Mouse (Mus musculus) liver, embryonic 11.5 days (tissue): ENCODE results near the gene Entr1. TPM values are rescaled to one million over a fixed set of nuclear protein-coding genes. Genes with fewer than 3 reads are reported as not detected.
A peak's percentile ranks its signal among the peaks of the same experiment; 100 is the strongest.
"Not testable (repeated sequence)": the region's sequence is repeated elsewhere in the genome, so short reads cannot be mapped to it uniquely, and the experiment has no call there.

Experiments used
- ATAC-seq: fragments of 200-750 bp; cut with Nextera tagmentation; replicated peaks from 2 replicates; pipeline ENCODE4 v1.8.0; 2017; ENCODE audit warnings: moderate number of reproducible peaks, mild to moderate bottlenecking, moderate TSS enrichment, moderate library complexity; ENCODE audit not compliant: low FRiP score
- DNase-seq: peaks from one replicate; pipeline ENCODE4 v3.0.0-alpha.2; 2017; ENCODE audit warnings: low spot score
- H3K27ac ChIP-seq: fragments of 300-500 bp; sonication (generic); 2 replicates; pipeline ENCODE4 v1.5.1; 2014; ENCODE audit warnings: mild to moderate bottlenecking, low read depth, low read length, control low read depth
- H3K27me3 ChIP-seq: fragments of 300-500 bp; sonication (generic); replicated peaks from 2 replicates; pipeline ENCODE4 v1.6.1; 2014; ENCODE audit warnings: low read length, mixed read lengths; ENCODE audit not compliant: control insufficient read depth, insufficient read depth
- H3K36me3 ChIP-seq: fragments of 300-500 bp; sonication (generic); 2 replicates; pipeline ENCODE4 v1.6.1; 2014; ENCODE audit warnings: mild to moderate bottlenecking, low read length, moderate library complexity, mixed read lengths; ENCODE audit not compliant: control insufficient read depth, insufficient read depth
- H3K4me1 ChIP-seq: fragments of 300-500 bp; sonication (generic); replicated peaks from 2 replicates; pipeline ENCODE4 v1.6.1; 2014; ENCODE audit warnings: low read length, mixed read lengths; ENCODE audit not compliant: control insufficient read depth, insufficient read depth
- H3K4me2 ChIP-seq: fragments of 300-500 bp; sonication (generic); 2 replicates; pipeline ENCODE4 v1.6.1; 2014; ENCODE audit warnings: mild to moderate bottlenecking, control low read depth, moderate library complexity
- H3K4me3 ChIP-seq: fragments of 300-500 bp; sonication (generic); 2 replicates; pipeline ENCODE4 v1.5.1; 2014; ENCODE audit warnings: low read depth, low read length, control low read depth
- H3K9ac ChIP-seq: fragments of 300-500 bp; sonication (generic); 2 replicates; pipeline ENCODE4 v1.6.1; 2014; ENCODE audit warnings: low read depth, low read length, control low read depth
- H3K9me3 ChIP-seq: fragments of 300-500 bp; sonication (generic); 2 replicates; pipeline ENCODE4 v1.6.1; 2016; ENCODE audit warnings: low read length, inconsistent platforms, mixed read lengths; ENCODE audit not compliant: control insufficient read depth
- WGBS: fragments of 180-500 bp; shearing (Covaris S2); extraction: QIAGEN DNeasy Blood & Tissue Kit; methylation state at CpG from one replicate; pipeline ENCODE4 v1.1.7; 2014; 5-methylcytosine and 5-hydroxymethylcytosine counted together
- polyA plus RNA-seq: library from polyadenylated mRNA; unstranded; fragments of >200 nt; fragmentation: Nextera tagmentation; extraction: Ambion mirVana; gene quantifications from 2 replicates; pipeline ENCODE4 v1.2.1, GENCODE M21; 2014

The Entr1 gene
- polyA plus RNA-seq, 1 experiment from 2014 or later = 94.4 TPM

DNA sequence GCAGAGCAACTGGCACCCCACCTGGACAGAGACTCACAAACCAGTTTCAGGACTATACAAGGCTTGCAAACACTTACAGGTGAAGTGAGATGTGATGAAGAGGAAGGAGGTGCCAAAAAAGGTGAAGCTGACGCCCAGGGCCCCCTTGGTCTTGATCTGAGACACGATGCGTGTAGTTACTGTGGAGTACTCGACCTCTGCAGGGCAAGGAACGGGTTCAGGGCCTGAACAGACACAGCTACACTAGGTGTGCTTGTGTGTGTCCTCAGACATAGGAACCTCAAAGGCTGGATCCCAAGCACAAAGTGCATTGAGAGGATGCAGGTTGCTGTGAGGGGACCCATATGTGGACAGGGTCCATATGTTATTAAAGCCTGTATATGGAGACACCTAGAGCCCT is 11.2 kb upstream of the Entr1 start:
- ATAC-seq = 0 out of 2 replicates have a peak, but pooled peaks have one; percentile 9
- Histone ChIP-seq H3K4me2 (no peak overlapping the region), H3K27me3 (no peaks in the 10 kb centered on the region), H3K36me3 (peaks cover 52% of the 10 kb centered on the region), H3K27ac (no peak overlapping the region), H3K4me3 (no peak overlapping the region), H3K4me1 (0 out of 2 replicates have a peak, but pooled peaks cover 8% of the 10 kb centered on the region), H3K9ac (no peak overlapping the region), H3K9me3 (no peaks in the 10 kb centered on the region)
- 89% methylated on average over 5 of the region's 5 CpGs for WGBS
- no peak for DNase-seq

DNA sequence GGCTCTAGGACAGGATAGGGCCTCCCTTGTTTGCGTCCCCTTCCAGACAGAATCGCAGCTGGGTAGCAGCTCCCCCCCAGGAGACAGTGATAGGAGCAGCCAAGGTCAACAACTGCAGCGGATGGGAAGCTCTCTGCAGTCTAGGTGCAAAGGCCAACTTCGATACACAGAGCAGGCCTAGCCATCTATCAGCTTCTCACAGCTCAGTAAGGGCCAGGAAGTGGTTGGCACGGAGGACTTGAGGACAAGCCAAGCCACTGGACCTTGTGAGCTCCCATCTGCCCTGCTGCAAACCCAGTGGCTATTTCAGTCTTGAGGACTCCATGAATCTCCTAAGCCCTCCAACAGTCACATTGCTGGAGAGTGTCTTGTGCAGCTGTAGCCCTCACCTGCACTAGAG is 10.5 kb upstream of the Entr1 start:
- H3K4me3 ChIP-seq = no peak overlapping the region
- no peak overlapping the region for H3K4me2 ChIP-seq
- H3K4me1 ChIP-seq = 0 out of 2 replicates have a peak, but pooled peaks cover 8% of the 10 kb centered on the region
- peak; percentile 25; the same call in 1 of the 2 replicates for ATAC-seq
- H3K9me3 ChIP-seq = no peaks in the 10 kb centered on the region
- no peaks in the 10 kb centered on the region for H3K27me3 ChIP-seq
- WGBS = 70% methylated on average over 5 of the region's 5 CpGs
- peaks cover 58% of the 10 kb centered on the region for H3K36me3 ChIP-seq
- no peak overlapping the region for H3K27ac ChIP-seq
- DNase-seq = no peak
- no peak overlapping the region for H3K9ac ChIP-seq

DNA sequence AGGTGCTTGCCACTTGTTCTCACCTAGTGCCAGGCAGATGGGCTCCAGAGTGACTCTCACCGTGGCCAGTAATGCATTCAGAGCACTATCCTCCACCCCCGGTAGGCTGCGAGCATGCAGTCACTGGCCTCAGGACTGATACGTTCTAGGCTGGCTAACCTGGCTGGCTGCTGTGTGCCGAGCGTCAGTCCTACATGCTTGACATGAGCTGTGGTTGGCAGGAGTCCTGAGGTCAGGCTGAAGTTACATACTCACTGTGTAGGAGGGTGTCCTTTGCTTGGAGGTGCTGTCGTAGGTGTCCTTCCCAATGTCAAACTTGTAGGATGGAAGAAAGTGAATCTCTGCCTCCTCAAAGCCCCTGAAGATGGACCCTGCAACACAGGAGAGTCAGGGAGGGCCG is 9.9 kb upstream of the Entr1 start:
- Histone ChIP-seq H3K4me3 (no peak overlapping the region), H3K9me3 (no peaks in the 10 kb centered on the region), H3K27me3 (no peaks in the 10 kb centered on the region), H3K36me3 (peaks cover 63% of the 10 kb centered on the region), H3K4me1 (0 out of 2 replicates have a peak, but pooled peaks cover 8% of the 10 kb centered on the region), H3K4me2 (no peak overlapping the region), H3K27ac (no peak overlapping the region), H3K9ac (no peak overlapping the region)
- 87% methylated on average over 8 of the region's 8 CpGs for WGBS
- DNase-seq (no peak), ATAC-seq (no peak)

DNA sequence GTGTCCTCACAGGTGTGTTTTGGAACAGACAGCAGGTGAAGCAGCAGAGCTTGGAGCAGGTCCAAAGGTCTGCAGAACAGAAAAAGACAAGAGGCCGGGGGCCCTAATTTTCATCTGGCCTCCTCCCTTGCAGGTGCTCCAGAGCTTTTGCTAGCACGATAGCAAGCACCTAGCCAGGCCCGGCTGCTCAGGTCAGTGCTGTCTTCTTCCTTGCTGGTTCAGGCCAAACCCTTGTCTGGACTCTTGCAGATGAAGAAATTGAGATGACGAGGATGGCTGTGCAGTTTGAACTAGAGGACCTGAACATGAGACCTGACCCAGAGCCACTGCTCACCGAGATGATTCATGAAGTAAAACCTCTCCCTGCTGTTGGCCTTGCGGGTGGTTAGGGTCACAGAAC is 2.5 kb upstream of the Entr1 start:
- no peak overlapping the region for H3K4me2 ChIP-seq
- DNase-seq (no peak), ATAC-seq (no peak)
- H3K27ac ChIP-seq = no peak overlapping the region
- peaks cover 66% of the 10 kb centered on the region for H3K36me3 ChIP-seq
- WGBS = 87% methylated on average over 6 of the region's 6 CpGs
- no peaks in the 10 kb centered on the region for H3K9me3 ChIP-seq
- peaks cover 14% of the 10 kb centered on the region for H3K4me1 ChIP-seq
- H3K27me3 ChIP-seq = no peaks in the 10 kb centered on the region
- no peak overlapping the region for H3K9ac ChIP-seq
- no peak overlapping the region for H3K4me3 ChIP-seq

DNA sequence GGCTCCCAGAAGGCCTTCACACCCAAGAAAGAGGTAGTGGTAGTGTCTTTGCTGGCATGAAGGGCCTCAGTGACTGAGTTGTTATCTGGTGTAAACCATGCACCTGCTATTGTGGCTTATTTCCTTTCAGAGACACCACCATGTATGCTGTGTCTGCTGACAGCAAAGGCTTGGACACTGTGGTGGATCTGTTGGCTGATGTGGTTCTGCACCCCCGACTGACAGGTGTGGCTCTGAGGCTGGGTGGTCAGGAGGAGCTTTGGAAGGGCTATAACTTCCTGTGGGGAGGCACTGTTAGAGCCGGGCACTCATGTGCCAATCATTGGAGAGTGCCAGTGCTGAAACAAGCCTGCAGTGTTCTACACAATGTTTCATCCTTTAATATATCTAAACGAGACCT is 1.8 kb upstream of the Entr1 start:
- Histone ChIP-seq H3K27ac (no peak overlapping the region), H3K27me3 (no peaks in the 10 kb centered on the region), H3K4me1 (peaks cover 14% of the 10 kb centered on the region), H3K36me3 (peaks cover 64% of the 10 kb centered on the region), H3K9me3 (no peaks in the 10 kb centered on the region), H3K4me2 (peak overlapping the region; percentile 1; the same call in 1 of the 2 replicates), H3K9ac (no peak overlapping the region), H3K4me3 (0 out of 2 replicates have a peak overlapping the region, but pooled peaks have one; percentile 1)
- WGBS = 72% methylated on average over 3 of the region's 3 CpGs
- ATAC-seq = no peak
- DNase-seq = no peak

DNA sequence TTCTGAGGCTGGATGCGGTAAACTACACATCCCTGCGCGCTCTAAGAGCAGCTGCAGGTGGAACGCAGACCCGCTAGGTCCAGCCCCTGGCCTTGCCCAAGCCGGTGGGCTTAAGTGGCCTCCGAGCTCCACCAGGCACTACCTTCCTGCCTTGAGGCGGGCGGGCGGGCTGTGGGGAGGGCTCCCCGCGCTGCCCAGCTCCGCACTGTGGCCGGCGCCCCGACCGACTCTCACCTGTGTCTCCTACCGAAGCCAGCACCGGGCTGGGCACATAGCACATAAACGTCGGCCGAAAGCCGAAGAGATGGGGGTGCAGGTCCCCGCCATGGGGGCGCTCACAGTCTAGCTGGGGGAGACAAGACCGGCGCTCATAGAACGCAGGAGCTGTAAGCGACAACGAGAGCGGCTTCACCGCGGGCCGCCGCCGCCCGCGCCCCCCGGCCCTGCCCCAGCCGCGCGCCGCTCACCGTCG is 398 bp downstream of the Entr1 start:
- H3K4me3 ChIP-seq = peak overlapping the region; percentile 87
- H3K36me3 ChIP-seq = peaks cover 60% of the 10 kb centered on the region
- peak; percentile 66 for ATAC-seq
- DNase-seq = peak; percentile 70
- H3K27me3 ChIP-seq = no peaks in the 10 kb centered on the region
- WGBS = under 1% methylated on average over 45 of the region's 45 CpGs
- H3K9ac ChIP-seq = peak overlapping the region; percentile 94
- H3K27ac ChIP-seq = peak overlapping the region; percentile 40
- H3K4me2 ChIP-seq = peak overlapping the region; percentile 72
- peaks cover 14% of the 10 kb centered on the region for H3K4me1 ChIP-seq
- H3K9me3 ChIP-seq = no peaks in the 10 kb centered on the region

DNA sequence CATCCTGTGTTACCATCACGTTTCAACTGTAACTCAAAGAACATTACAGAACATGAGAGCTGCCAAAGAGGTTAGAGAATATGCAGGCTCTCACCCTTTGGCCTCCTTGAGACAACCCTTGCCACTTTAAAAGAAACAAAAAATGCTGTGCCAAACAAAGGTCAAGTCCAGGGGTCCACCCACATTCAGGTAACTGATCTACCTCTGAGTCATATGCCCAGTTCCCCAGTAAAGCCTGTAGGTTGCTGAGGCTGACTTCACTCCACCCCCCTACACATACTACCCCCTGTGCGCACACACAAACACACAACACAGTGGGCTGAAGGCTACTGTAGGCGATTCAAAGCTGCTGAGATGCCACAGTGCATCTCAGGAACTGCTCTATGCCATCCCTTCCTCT is 1.4 kb downstream of the Entr1 start:
- WGBS = 93% methylated on average over 3 of the region's 3 CpGs
- Histone ChIP-seq H3K9me3 (no peaks in the 10 kb centered on the region), H3K4me2 (peak overlapping the region; percentile 72), H3K9ac (peak overlapping the region; percentile 94), H3K4me1 (peaks cover 14% of the 10 kb centered on the region), H3K4me3 (peak overlapping the region; percentile 87), H3K27me3 (no peaks in the 10 kb centered on the region), H3K27ac (no peak overlapping the region), H3K36me3 (peaks cover 56% of the 10 kb centered on the region)
- ATAC-seq (no peak), DNase-seq (no peak)

DNA sequence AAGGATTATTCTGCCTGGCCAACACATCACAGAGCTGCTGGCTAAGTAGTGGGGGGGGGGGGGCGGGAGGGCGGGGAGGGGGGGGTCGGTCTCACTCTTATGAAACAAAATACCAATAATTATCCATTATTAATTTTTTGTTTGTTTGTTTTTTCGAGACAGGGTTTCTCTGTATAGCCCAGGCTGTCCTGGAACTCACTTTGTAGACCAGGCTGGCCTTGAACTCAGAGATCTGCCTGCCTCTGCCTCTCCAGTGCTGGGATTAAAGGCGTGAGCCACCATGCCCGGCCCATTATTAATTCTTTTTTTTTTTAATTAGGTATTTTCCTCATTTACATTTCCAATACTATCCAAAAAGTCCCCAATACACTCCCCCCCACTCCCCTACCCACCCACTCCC is 8.2 kb downstream of the Entr1 start:
- H3K4me3 ChIP-seq = peak overlapping the region; percentile 89
- DNase-seq, H3K27me3 ChIP-seq, H3K9me3 ChIP-seq, ATAC-seq, H3K4me1 ChIP-seq, H3K27ac ChIP-seq: not testable (repeated sequence)
- peak overlapping the region; percentile 73 for H3K4me2 ChIP-seq
- peaks cover 38% of the 10 kb centered on the region for H3K36me3 ChIP-seq
- peak overlapping the region; percentile 69 for H3K9ac ChIP-seq
- WGBS = 27% methylated on average over 6 of the region's 6 CpGs

DNA sequence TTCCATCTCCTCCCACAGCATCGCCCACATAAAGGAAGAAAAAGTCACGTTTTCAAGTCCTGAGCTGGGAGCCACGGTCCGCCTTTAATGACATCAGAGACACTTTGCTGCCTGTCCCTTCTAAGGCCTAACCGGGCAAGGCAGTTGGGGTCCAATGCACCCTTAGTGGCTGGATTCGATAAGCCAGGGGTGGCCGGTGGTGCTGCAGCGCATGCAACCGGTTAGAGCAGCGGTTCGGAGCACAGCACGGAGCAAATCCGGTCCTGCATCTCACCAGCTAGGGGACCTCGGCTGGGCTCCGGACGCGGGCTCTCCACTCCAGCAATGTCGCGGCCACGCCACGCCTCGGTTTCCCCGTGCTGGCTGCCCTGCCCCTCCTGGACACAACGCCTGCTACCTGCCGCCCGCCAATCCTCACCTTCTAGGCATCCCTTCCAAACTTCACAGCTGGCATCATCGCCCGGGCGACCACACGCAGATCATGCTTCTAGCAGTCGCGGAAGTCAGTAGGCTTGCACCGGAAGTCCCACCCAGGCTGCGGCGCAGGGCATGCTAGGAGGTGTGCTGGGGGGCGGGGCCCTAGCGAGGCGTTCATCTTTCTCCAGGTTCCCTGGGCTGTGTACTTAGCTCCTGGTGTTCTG is 8.9 kb downstream of the Entr1 start, which contains the start of gene Snapc4:
Gene Snapc4, minus strand, starts transcription at position 523 of the 641 bp plus-strand sequence.
- WGBS = 0% methylated on average over 38 of the region's 38 CpGs
- Histone ChIP-seq H3K4me3 (peak within 1 kb of the TSS; percentile 89), H3K9me3 (no peaks in the 10 kb centered on the region), H3K27ac (peak within 1 kb of the TSS; percentile 34; the same call in 1 of the 2 replicates), H3K4me2 (peak within 1 kb of the TSS; percentile 73), H3K27me3 (no peaks in the 10 kb centered on the region), H3K36me3 (peaks cover 39% of the 10 kb centered on the region), H3K9ac (peak within 1 kb of the TSS; percentile 69), H3K4me1 (peaks cover 3% of the 10 kb centered on the region)
- peak; percentile 94 for ATAC-seq
- DNase-seq = peak; percentile 87
